Mouse (Mus musculus) 416B (cell line): ENCODE measurements around the gene Spaar.
"Not testable (repeated sequence)": the region's sequence is repeated elsewhere in the genome, so short reads cannot be mapped to it uniquely, and the experiment has no call there.

Source experiments
- DNase-seq: peaks from one replicate; pipeline ENCODE4 v3.0.0; 2011; ENCODE audit warnings: low read depth

The Spaar gene

GRCm38 (mm10) chr4:43728576-43728954, 1.3 kb upstream of the Spaar start:
- DNase-seq, result no peak

- no peak for DNase-seq
Measured at GRCm38 (mm10) chr4:43729126-43729525, 708 bp upstream of the Spaar start.

GRCm38 (mm10) chr4:43730750-43731297, 990 bp downstream of the Spaar start:
- no peak for DNase-seq

GRCm38 (mm10) chr4:43732171-43732570, 2.3 kb downstream of the Spaar start:
- no peak for DNase-seq

DNA sequence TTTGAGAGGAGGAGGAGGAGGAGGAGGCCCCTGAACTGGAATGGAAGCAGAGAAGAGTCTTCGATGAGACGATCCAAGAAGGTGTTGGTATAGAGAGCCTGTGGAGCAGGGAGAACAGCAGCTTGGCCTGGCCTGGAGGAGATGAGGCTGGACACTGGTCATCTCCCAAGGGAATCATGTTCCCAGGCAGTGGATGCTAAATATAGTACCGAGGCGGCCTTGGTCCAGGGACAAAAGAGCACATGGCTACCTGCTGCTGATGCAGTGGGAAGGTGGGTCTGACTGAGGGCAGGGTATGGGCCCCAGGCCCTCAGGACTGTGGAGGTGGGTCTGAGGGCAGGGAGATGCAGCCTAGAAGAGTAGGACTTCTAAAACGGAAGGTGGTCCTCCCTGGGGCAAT, 3.4 kb downstream of the Spaar start:
- no peak for DNase-seq

DNA sequence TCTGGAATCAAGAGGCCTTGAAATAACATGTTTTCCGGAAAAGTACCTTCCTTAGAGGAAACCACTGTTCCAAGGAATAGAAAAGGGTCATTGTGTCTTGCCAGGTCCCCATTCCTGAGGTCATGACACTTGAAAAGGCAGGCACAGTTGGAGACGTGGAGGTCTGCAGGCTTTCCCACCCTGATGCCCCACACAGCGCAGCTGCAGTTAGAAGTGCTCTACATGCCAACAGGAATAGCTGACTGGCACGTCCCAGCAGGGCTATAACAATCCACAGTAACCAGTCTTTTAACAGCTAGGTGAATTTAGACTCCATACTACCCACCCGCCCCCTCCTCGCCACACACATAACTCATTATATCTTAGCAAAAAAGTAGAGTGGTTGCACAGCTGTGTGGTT, 7.3 kb downstream of the Spaar start:
- DNase-seq, result no peak

GRCm38 (mm10) chr4:43738989-43739674, 9.3 kb downstream of the Spaar start:
- DNase-seq, result no peak

DNA sequence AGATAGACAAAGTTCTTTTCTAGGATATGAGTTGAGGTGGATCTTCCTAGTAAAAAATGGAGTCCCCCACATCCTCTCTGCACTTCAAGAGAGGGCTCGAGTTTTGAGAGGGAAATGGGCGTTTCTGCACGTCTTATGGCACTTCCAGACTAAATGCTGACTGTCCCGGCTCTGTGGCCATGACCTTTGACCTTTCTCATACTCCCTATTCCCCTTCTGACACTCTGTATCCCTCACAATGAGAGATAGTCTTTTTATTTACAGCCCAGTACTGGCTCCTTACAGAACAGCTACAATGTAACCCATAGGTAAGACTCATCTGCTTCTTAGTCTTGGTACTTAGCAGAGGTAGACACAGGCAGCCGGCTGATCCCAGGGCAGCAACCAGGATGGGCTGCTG, 11.7 kb downstream of the Spaar start:
- DNase-seq, result no peak

DNA sequence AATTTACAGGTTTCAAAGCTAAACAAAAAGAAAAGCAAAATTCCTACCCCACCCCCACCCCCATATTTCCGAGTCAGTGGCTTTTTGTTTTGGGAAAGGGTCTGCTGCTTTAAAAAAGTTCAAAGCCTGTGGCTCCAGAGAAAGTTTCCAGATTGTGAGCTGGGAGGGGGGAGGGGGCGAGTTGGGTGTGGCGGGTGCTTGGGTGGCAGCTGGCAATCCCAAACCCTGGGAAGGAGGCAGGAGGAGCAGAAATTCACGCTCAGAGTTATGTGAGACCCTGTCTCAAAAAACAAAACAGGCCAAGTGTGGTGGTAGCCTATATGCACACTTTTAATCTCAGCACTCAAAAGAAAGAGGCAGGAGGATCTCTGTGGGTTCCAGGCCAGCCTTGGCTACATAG, 12.8 kb downstream of the Spaar start:
- DNase-seq, result no peak

DNA sequence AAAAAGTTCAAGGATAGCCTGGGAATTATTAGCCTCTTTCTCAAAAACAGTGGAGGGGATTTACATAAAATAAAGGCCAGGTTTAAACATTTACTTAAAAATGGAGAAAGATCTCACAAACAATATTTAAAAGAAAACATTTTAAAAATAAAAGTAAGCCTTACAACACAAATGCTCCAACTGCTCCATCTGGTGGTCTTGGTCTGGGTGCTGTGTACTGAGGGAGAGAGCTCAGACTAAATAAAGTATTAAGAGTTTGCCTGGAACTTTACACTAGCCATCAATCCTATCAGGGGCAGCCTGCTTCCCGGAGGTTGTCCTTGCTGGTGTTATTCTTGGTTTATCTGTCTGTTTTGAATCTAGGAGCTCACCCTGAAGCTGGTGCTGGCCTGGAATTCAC, 13.3 kb downstream of the Spaar start:
- DNase-seq, result no peak

DNA sequence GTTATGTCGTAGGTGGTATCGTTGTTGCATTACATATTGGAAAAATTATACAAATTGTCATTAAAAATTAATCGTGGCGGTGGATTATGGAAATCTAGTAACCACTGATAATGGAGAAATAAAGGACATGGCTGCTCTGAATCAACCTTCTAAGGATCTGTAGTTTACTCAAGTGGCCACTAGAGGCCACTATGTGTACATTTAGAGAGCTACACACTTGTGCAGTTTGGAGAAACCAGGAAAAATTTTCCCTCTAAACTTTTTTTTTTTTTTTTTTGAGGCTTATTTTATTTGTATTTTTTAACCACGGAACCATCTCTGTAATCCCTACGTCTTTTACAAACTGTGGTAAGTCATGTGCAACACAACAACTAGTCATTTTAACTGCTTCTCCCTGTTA, 15.4 kb downstream of the Spaar start:
- DNase-seq, result peak; percentile 37

- DNase-seq, result peak; percentile 31
Measured at GRCm38 (mm10) chr4:43757213-43757612, 27.4 kb downstream of the Spaar start.

DNA sequence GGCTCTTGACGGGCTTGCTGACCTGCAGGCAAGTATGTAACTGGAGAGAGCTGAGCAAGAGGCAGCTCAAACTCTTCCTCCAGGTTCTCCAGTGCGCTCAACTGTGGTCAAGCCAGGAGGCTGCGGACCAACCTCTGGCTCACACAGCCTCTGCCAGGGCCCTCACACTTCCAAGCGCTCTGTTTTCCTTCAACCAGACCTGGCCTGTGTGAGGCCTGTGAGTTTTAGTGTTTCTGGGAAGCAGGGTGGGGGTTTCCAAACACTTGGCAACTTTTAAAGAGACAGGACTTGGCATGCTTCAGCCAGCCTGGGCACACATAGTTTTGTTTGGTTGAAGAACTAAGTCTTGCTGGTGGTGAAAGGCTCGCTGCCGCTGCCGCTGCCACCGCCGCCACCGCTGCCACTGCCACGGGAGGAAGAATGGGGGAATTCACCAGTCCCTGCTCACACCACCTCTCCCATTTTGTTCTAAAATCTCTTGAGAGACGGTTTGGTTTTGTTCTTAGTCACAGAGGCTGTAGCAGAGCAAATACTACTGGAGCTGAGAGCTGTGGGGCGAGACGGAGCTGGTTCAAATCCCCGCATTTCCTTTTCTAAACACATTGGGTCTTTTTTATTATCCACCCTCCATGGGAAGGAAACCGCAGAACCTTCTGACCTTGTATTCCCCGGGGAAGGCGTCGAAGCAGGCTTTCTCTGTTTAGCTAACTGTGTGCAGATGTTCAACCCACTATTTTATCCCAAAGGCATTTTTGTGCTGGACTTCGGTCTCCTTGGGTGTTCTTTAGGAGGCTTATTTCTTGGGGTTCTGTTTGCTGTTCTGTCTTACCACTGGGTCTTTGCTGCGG, 30.0 kb downstream of the Spaar start:
- DNase-seq, result no peak

DNA sequence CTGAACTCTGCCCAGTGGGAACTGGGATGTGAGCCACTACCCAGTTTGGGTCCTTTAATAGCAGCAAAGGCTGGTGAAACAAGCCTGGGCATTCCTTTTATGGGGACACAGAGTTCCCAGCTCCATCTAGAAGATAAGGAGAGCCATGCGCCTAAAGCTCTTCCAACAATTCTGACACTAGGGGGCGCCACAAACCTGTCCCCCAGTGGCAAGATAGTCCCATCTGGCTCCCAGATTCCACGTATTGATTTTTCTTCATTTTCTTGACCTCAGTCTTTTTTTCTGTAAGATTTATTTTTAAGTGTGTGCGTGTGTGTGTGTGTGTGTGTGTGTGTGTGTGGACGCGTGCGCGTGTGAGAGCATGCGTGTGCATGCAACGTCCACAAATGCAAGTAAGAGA, 30.6 kb downstream of the Spaar start:
- peak; percentile 28 for DNase-seq

DNA sequence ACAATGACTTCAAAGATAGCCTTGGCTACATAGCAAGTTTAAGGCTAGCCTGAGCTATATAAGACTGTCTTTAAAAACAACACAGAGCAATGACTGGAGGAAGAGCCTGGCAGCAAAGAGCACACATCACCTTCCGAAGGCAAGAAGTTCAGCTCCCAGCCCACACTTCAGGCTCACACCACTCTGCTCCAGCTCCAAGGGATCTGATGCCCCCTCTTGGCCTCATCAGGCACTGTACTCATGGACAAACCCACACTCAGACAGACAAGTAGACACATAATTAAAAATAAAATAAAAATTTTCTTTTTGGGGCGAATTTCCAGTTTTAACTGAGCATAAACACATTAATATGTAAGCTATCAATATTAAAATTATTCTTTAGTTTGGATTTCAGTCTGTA, 31.5 kb downstream of the Spaar start:
- DNase-seq, result peak; percentile 12

GRCm38 (mm10) chr4:43763410-43763809, 33.6 kb downstream of the Spaar start:
- DNase-seq, result peak; percentile 65

DNA sequence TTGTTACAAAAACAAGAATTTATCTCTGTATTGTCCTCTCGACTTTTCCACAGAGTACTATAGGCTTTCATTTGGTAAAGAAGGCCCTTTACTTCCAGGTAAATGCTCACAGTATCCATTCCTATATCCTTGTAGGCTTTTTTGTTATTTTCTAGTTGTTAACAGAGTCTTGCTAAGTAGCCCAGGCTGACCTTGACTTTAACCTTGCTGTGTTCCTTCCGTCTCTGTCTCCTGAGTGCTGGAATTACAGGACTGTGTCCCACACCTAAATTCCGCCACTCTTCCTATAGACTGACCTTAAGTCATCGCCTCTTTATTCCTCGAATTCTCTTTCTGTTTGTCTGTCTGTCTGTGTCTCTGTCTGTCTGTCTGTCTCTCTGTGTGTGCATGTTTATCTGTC, 38.5 kb downstream of the Spaar start:
- no peak for DNase-seq

GRCm38 (mm10) chr4:43769374-43769773, 39.5 kb downstream of the Spaar start:
- no peak for DNase-seq

DNA sequence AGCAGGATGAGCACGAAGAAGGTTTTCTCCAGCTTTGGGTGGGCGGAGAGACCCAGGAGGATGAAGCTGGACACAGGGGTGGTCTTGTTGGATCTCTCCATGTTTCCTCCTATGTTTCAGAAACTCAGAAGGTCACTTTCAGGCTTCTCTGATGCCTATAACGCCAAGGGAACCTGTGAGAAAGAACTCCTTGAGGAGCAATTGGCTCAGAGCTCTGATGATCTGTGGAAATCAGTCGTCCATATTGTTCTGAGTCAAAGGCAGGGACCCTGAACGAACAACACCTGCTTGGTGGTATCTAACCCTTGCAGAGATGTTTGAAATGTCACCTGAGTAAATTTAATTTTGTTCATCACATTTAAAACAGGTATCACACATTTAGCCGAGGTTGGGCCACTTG, 41.1 kb downstream of the Spaar start, which contains the start of gene Olfr159:
TSS of gene Olfr159 (minus strand) at position 101 of the 400 bp plus-strand sequence.
- no peak for DNase-seq

DNA sequence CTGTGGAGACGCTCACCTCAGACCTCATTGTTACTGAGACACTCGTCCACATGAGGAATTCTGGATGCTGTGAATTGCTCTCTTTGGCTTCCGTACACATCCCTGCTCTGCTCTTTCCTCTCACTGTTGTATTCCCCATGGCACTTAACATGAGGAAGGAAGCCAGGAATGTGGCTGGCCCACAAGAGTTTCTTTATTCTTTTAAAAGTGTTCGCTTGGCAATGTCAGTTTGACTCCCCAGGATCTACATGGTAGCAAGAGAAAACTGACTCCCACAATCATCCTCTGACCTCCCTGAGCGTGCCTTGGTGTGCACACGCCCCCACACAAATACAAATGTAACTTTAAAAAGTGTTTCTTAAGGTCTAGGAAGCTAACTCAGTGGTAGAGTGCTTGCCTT, 41.8 kb downstream of the Spaar start:
- DNase-seq, result no peak

GRCm38 (mm10) chr4:43772304-43772703, 42.5 kb downstream of the Spaar start:
- no peak for DNase-seq

GRCm38 (mm10) chr4:43795296-43795695, 65.5 kb downstream of the Spaar start:
- DNase-seq, result no peak

- DNase-seq, result not testable (repeated sequence)
Measured at GRCm38 (mm10) chr4:43795844-43796243, 66.0 kb downstream of the Spaar start.
